Comparison of ENCODE assay signal across 14 mouse cellular contexts in genomic region chr3:117696350-117696749, GRCm38 (mm10).
"Had no signal": no experiment of that assay in that cellular context is flagged by ENCODE, and none has a peak within 500 bp of the region (broad histone marks: within the 10 kb centered on the region; RNA-seq: fewer than 3 reads in every experiment).

No protein-coding gene starts in this region.

- DNase-seq: lung, adult 18-20 months; lung, embryonic 14.5 days; lung, postnatal 10 days; lung, postnatal 36 days; right cerebral cortex, postnatal 14 days; thymus, adult 2 months; thymus, postnatal 25 days; thymus, postnatal 4 days had no signal

- H3K4me1 ChIP-seq: megakaryocyte, embryonic 14.5 days; midbrain, embryonic 13.5 days; midbrain, embryonic 15.5 days; neural tube, embryonic 12.5 days had no signal

- H3K4me2 ChIP-seq: lung, embryonic 14.5 days; midbrain, embryonic 11.5 days; midbrain, embryonic 13.5 days; midbrain, embryonic 15.5 days; neural tube, embryonic 12.5 days had no signal

- ATAC-seq: midbrain, embryonic 13.5 days; midbrain, embryonic 15.5 days had no signal

- H3K27ac ChIP-seq: macrophage; midbrain, embryonic 13.5 days; midbrain, embryonic 15.5 days; neural tube, embryonic 12.5 days had no signal

- H3K9ac ChIP-seq: lung, embryonic 14.5 days; midbrain, embryonic 13.5 days; midbrain, embryonic 15.5 days; neural tube, embryonic 12.5 days had no signal

- H3K27me3 ChIP-seq: megakaryocyte, embryonic 14.5 days; midbrain, embryonic 13.5 days; midbrain, embryonic 15.5 days; neural tube, embryonic 12.5 days had no signal

- H3K4me3 ChIP-seq: megakaryocyte, embryonic 14.5 days; midbrain, embryonic 13.5 days; midbrain, embryonic 15.5 days; neural tube, embryonic 12.5 days had no signal

- H3K36me3 ChIP-seq: midbrain, embryonic 13.5 days; midbrain, embryonic 15.5 days; neural tube, embryonic 12.5 days had no signal

- H3K9me3 ChIP-seq: midbrain, embryonic 13.5 days; midbrain, embryonic 15.5 days; neural tube, embryonic 12.5 days had no signal
